Comparison of ENCODE assay signal across 10 mouse cellular contexts in the genomic region with DNA sequence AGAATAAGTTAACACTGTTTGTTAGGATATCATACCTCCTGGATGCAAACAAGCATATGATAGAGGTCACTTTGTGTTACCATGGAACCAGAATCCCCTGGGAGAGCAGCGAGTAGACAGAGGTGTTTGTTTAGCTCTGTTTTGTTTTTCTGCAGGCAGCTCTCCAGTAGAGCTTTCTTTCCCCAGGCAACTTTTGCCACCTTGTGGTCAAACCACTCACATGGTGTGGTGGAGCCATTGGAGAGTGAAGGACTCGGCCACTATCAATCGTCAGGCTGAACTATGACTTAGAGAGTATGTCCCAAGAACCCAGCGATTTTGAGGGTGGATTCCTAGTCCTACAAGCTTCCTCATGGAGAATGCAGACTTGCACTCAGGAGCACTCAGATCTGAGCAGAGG.
A peak's percentile ranks its signal among the peaks of the same experiment; 100 is the strongest.
DNase-seq lines count a peak whose midpoint lies in the region; ATAC-seq and TF ChIP-seq lines count a peak whose summit lies in the region.
"Had no signal": no experiment of that assay in that cellular context is flagged by ENCODE, and none has a peak within 500 bp of the region (broad histone marks: within the 10 kb centered on the region; RNA-seq: fewer than 3 reads in every experiment).

No protein-coding gene starts in this region.

- no peaks in the 10 kb centered on the region for H3K9me3 ChIP-seq in forebrain, embryonic 11.5 days (ENCODE audit: control insufficient read depth, low read length)
- H3K9me3 ChIP-seq in forebrain, embryonic 12.5 days, result no peaks in the 10 kb centered on the region
- H3K9me3 ChIP-seq in midbrain, embryonic 16.5 days (replicated peaks; ENCODE audit: control insufficient read depth, low read length, poor library complexity, severe bottlenecking), result no peaks in the 10 kb centered on the region
- H3K9me3 ChIP-seq: heart, embryonic 13.5 days had no signal

- H3K4me1 ChIP-seq in forebrain, embryonic 11.5 days (replicated peaks; ENCODE audit: control insufficient read depth, insufficient read depth, low read length), result no peaks in the 10 kb centered on the region
- no peaks in the 10 kb centered on the region for H3K4me1 ChIP-seq in forebrain, embryonic 12.5 days
- no peaks in the 10 kb centered on the region for H3K4me1 ChIP-seq in liver, adult 2 months (ENCODE audit: control insufficient read depth, insufficient read depth, low read length)
- no peaks in the 10 kb centered on the region for H3K4me1 ChIP-seq in midbrain, embryonic 16.5 days (ENCODE audit: control insufficient read depth, insufficient read depth, low read length)
- H3K4me1 ChIP-seq: heart, embryonic 13.5 days had no signal

- WGBS in forebrain, embryonic 11.5 days, result 57% methylated on average over 4 of the region's 4 CpGs
- WGBS in forebrain, embryonic 12.5 days, result 49% methylated on average over 4 of the region's 4 CpGs
- 23% methylated on average over 4 of the region's 4 CpGs for WGBS in liver, adult 2 months
- 45% methylated on average over 4 of the region's 4 CpGs for WGBS in midbrain, embryonic 16.5 days

- no peak for TF ChIP-seq POLR2A in liver, adult 2 months (IDR thresholded peaks at IDR 0.05; ENCODE audit: extremely low read depth, insufficient read depth, low read length)

- TF ChIP-seq CTCF in liver, adult 2 months (IDR thresholded peaks at IDR 0.05; ENCODE audit: low read depth, low read length), result peak; percentile 19; the same call in 1 of the 2 replicates

- H3K9ac ChIP-seq in forebrain, embryonic 11.5 days (ENCODE audit: low read length), result no peak overlapping the region
- no peak overlapping the region for H3K9ac ChIP-seq in forebrain, embryonic 12.5 days
- no peak overlapping the region for H3K9ac ChIP-seq in liver, adult 2 months (ENCODE audit: low read depth, low read length)
- no peak overlapping the region for H3K9ac ChIP-seq in midbrain, embryonic 16.5 days (ENCODE audit: low read depth, low read length)
- H3K9ac ChIP-seq: heart, embryonic 13.5 days had no signal

- no peak for DNase-seq in forebrain, embryonic 11.5 days (ENCODE audit: low spot score)
- peak; percentile 20 for DNase-seq in liver, adult 2 months (ENCODE audit: extremely low read depth, low read depth, low spot score)
- DNase-seq in liver, result no peak
- DNase-seq in forelimb bud, embryonic 11.5 days (ENCODE audit: low read depth, low spot score), result peak; percentile 50
- no peak for DNase-seq in frontal cortex, adult 2 months (ENCODE audit: extremely low spot score in 1 of 2, low spot score in 1 of 2)
- no peak for DNase-seq in thymus, postnatal 36 days
- DNase-seq: layer of hippocampus, adult 9-11 months had no signal

- no peaks in the 10 kb centered on the region for H3K79me2 ChIP-seq in liver, adult 2 months (ENCODE audit: control insufficient read depth, insufficient read depth, low read length)

- H3K27ac ChIP-seq in forebrain, embryonic 11.5 days (ENCODE audit: low read depth, low read length), result no peak overlapping the region
- H3K27ac ChIP-seq in forebrain, embryonic 12.5 days, result no peak overlapping the region
- no peak overlapping the region for H3K27ac ChIP-seq in liver, adult 2 months (replicated peaks; ENCODE audit: insufficient read depth, low read depth, low read length)
- no peak overlapping the region for H3K27ac ChIP-seq in midbrain, embryonic 16.5 days (ENCODE audit: low read length)
- H3K27ac ChIP-seq: heart, embryonic 13.5 days had no signal

- no peaks in the 10 kb centered on the region for H3K27me3 ChIP-seq in forebrain, embryonic 11.5 days (ENCODE audit: control insufficient read depth, insufficient read depth, low read length)
- no peaks in the 10 kb centered on the region for H3K27me3 ChIP-seq in forebrain, embryonic 12.5 days
- no peaks in the 10 kb centered on the region for H3K27me3 ChIP-seq in liver, adult 2 months (ENCODE audit: control insufficient read depth, insufficient read depth, low read length)
- H3K27me3 ChIP-seq in midbrain, embryonic 16.5 days (ENCODE audit: control insufficient read depth, insufficient read depth, low read depth, low read length), result no peaks in the 10 kb centered on the region

- ATAC-seq in forebrain, embryonic 11.5 days (replicated peaks; ENCODE audit: low FRiP score), result 0 out of 2 replicates have a peak, but pooled peaks have one; percentile 15
- no peak for ATAC-seq in forebrain, embryonic 12.5 days (ENCODE audit: low FRiP score)
- ATAC-seq in midbrain, embryonic 16.5 days, result 0 out of 2 replicates have a peak, but pooled peaks have one; percentile 58

- no peak overlapping the region for H3K4me2 ChIP-seq in forebrain, embryonic 11.5 days (ENCODE audit: low read depth, low read length, severe bottlenecking)
- H3K4me2 ChIP-seq in forebrain, embryonic 12.5 days, result no peak overlapping the region
- H3K4me2 ChIP-seq in midbrain, embryonic 16.5 days (ENCODE audit: low read length), result no peak overlapping the region
- H3K4me2 ChIP-seq: heart, embryonic 13.5 days had no signal

- H3K36me3 ChIP-seq in forebrain, embryonic 11.5 days (ENCODE audit: control insufficient read depth, insufficient read depth, low read length), result no peaks in the 10 kb centered on the region
- H3K36me3 ChIP-seq in forebrain, embryonic 12.5 days (replicated peaks), result no peaks in the 10 kb centered on the region
- no peaks in the 10 kb centered on the region for H3K36me3 ChIP-seq in liver, adult 2 months (ENCODE audit: control insufficient read depth, insufficient read depth, low read length)
- no peaks in the 10 kb centered on the region for H3K36me3 ChIP-seq in midbrain, embryonic 16.5 days (ENCODE audit: control insufficient read depth, insufficient read depth, low read length)
- H3K36me3 ChIP-seq: heart, embryonic 13.5 days had no signal

- no peak overlapping the region for H3K4me3 ChIP-seq in forebrain, embryonic 11.5 days (ENCODE audit: low read depth, low read length)
- H3K4me3 ChIP-seq in forebrain, embryonic 12.5 days (replicated peaks), result no peak overlapping the region
- H3K4me3 ChIP-seq in liver, adult 2 months (ENCODE audit: insufficient read depth, low read depth, low read length), result no peak overlapping the region
- no peak overlapping the region for H3K4me3 ChIP-seq in midbrain, embryonic 16.5 days (ENCODE audit: low read depth, low read length)
- H3K4me3 ChIP-seq: heart, embryonic 13.5 days had no signal

Comparison
In these comparisons a context has a peak if more than half of its experiments do, and no peak if none do; other contexts are left out.
1. DNase-seq: peak in liver, adult 2 months (single experiment) and forelimb bud, embryonic 11.5 days (single experiment); none in forebrain, embryonic 11.5 days (single experiment), liver (single experiment), frontal cortex, adult 2 months (0 of 2) and thymus, postnatal 36 days (0 of 2).